Mouse (Mus musculus): ENCODE results near the gene Sufu.

GRCm38 (mm10) chr19:46530449-46530990, 133.8 kb downstream of the Sufu start:
- TF ChIP-seq CTCF (IDR thresholded peaks at IDR 0.05) (no peak), EP300 (IDR thresholded peaks at IDR 0.05) (no peak)
